Mouse (Mus musculus) myocyte (in vitro differentiated cells): ENCODE data around the gene Efcc1.

Source experiments
- CEBPB ChIP-seq: IDR thresholded peaks from 2 replicates; pipeline ENCODE4 v1.6.1; 2011; ENCODE audit warnings: mild to moderate bottlenecking, moderate library complexity; ENCODE audit not compliant: poor library complexity, insufficient read depth, severe bottlenecking
- E2F4 ChIP-seq: IDR thresholded peaks from one replicate; pipeline ENCODE4 v1.6.1; 2011; ENCODE audit warnings: mild to moderate bottlenecking, control low read depth, moderate library complexity; ENCODE audit not compliant: insufficient read depth
- MAX ChIP-seq: IDR thresholded peaks from one replicate; pipeline ENCODE4 v1.6.1; 2011; ENCODE audit warnings: low read depth, mild to moderate bottlenecking, control low read depth
- POLR2A ChIP-seq: IDR thresholded peaks from one replicate; pipeline ENCODE4 v1.6.1; 2011; ENCODE audit warnings: low read depth, mild to moderate bottlenecking, control low read depth, moderate library complexity; ENCODE audit not compliant: insufficient read length
- POLR2AphosphoS2 ChIP-seq: IDR thresholded peaks from one replicate; pipeline ENCODE4 v1.6.1; 2011; ENCODE audit warnings: low read depth, control low read depth; ENCODE audit not compliant: insufficient read length
- TCF12 ChIP-seq: IDR thresholded peaks from one replicate; pipeline ENCODE4 v1.6.1; 2011; ENCODE audit warnings: mild to moderate bottlenecking, control low read depth; ENCODE audit not compliant: poor library complexity, insufficient read depth, severe bottlenecking
- USF1 ChIP-seq: IDR thresholded peaks from one replicate; pipeline ENCODE4 v1.6.1; 2011; ENCODE audit warnings: low read depth, mild to moderate bottlenecking, control low read depth, moderate library complexity

DNA sequence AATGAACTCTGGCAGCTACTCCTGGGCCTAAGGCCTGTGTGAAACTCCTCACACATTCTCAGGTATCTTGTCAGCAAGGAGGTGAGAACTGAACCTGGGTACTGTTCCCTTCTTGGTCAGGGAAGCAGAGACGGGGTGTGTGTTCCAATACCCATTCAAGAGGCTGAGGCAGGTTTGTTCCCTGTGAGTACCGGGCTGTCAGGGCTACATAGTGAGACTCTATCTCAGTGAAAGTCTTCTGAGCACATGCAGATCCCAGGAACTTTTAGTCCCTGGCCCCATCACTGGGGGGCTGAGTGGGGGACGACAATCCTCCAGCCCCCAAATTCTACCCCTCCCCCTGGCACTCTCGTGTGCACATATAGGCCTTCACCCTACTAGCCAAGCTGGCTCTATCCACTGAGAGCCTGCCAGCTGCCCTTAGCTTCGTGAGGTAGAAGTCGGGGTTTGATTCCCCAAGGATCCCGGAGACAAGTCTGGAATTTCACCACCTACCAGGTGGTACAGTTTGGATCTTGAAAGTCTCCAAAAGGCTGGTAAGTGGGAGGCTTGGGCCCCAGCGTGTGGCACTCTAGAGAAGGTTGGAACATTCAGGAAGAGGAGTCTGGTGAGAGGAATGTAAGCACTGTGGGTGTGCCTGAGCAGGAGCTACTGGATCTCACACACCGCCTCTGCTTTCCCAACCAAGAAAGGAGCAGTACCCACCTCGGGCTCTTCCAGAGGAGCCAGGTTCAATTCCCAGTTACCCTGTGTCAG, 50.1 kb downstream of the Efcc1 start:
- TF ChIP-seq MAX = no peak
- no peak for TF ChIP-seq POLR2A
- TF ChIP-seq CEBPB = no peak
- no peak for TF ChIP-seq POLR2AphosphoS2
- TF ChIP-seq TCF12 = no peak
- no peak for TF ChIP-seq USF1
- no peak for TF ChIP-seq E2F4
